Mouse (Mus musculus) monocyte, adult 2 months (primary cell): ENCODE data around the gene Bbs5.
"Not testable (repeated sequence)": the region's sequence is repeated elsewhere in the genome, so short reads cannot be mapped to it uniquely, and the experiment has no call there.

ENCODE experiments used
- DNase-seq, 2 experiments: peaks; one replicate each; pipeline ENCODE4 v3.0.0; 2022; ENCODE audit warnings: low spot score in 2 of 2, low read depth in 1 of 2

Gene Bbs5

GRCm38 (mm10) chr2:69646726-69647490 is at the start of gene Bbs5:
Gene Bbs5 (plus strand): TSS chr2:69647171.
- DNase-seq: peak; percentile 39 to 60

DNA sequence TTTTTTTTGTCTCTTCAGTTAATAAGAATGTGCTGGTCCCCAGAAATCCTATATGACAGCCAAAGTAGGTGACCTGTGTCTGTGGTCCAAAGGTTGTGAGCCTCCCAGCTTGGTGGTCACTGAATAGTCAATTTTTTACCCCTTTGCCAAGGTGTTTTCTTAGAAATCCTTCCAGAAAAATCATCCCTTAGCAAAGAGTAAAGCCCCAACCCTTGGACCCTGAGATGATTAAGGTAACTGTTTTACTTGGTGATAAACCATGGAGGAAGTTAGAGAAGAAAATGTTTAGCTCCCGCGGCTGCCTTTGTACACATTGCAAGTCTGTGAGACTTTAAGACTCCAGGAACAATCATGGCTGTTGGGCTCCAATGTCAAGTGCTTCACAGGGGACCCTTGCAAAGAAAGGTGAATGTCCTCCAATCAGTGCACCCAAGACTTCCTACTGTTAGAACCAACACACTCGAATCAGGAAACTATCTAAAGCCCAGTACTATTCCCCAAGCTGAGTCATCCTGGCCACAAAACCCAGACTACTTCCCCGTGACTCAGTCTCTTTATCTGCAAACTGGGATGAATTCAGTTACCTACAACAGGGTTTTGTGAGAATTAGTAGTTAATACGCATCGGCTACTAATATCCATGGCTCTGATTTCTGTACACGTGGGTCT is 43.1 kb upstream of the Bbs5 start:
- no peak for DNase-seq

- DNase-seq: no peak
Measured at GRCm38 (mm10) chr2:69606621-69607020, 40.4 kb upstream of the Bbs5 start.

DNA sequence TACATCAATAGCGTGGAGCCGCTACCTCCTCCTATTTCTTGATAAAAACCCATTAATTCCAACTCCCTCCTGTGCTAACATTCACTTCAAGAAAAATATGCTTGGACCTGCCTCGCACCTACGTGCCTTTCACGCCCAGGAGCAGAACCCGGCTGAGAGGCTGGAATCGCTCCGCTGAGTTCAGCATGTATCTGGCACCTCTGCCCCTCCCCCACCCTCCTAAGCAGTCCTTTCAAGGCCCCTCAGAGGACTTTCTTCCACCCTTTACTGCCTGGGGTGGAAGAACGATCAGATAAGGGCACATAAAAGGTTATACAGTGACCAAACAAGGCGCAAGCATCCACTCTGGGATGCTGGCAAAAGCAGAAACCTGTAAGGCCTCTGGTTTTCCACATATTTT is 34.7 kb upstream of the Bbs5 start:
- DNase-seq: no peak

- DNase-seq: no peak
Measured at GRCm38 (mm10) chr2:69612716-69613115, 34.3 kb upstream of the Bbs5 start.

DNA sequence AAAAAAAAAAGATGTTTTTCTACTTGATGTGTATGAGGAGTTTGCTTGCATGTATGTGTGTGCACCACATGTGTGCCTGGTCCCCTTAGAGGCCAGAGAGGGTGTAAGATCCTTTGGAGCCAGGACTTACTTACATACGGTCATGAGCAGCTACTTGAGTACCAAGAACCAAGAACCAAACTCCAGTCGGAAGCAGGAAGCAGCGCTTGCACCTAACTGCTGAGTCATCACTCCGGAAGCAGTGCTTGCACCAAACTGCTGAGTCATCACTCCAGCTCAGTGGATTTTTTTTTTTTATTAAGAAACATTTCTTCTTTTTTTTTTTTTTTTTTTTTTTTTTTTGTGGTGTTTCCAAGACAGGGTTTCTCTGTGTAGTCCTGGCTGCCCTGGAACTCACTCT is 33.7 kb upstream of the Bbs5 start:
- DNase-seq: no peak

GRCm38 (mm10) chr2:69618336-69618735 is 28.6 kb upstream of the Bbs5 start:
- no peak for DNase-seq

- no peak for DNase-seq
Measured at GRCm38 (mm10) chr2:69619286-69619685, 27.7 kb upstream of the Bbs5 start.

DNA sequence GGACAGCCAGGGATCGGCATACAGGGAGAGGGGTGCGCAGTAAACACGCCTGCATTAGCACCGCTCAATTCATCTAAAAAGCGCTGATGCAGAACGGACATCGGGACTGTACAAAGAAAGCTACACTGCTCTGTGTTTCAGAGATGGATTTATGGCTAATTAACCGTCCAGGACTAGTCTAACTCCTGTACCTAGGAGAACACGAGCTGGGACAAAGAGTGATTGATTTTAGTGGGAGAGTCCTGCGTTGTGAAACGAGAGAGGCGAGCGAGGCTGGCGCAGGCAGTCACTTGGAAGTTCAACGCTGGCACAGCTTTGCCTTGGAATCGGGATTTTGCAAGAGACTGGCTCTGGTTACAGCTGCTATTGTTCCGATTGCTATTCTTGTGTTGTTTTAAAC is 17.8 kb upstream of the Bbs5 start:
- DNase-seq: no peak

DNA sequence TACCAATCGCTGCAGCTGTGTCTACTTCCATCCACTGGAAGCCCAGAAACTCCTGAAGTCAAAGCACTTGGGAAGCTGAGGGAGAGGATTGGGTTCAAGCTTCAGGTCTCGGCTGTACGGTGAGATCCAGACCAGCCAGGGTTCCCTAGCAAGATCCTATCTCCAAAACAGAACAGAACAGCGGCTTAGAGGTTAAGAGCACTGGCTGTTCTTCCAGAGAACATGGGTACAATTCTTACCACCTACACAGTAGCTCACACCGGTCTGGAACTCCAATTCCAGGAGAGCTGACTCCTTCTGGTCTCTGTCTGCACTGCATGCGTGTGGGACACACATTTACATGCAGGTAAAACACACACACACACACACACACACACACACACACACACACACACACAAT is 17.1 kb upstream of the Bbs5 start:
- no peak for DNase-seq

DNA sequence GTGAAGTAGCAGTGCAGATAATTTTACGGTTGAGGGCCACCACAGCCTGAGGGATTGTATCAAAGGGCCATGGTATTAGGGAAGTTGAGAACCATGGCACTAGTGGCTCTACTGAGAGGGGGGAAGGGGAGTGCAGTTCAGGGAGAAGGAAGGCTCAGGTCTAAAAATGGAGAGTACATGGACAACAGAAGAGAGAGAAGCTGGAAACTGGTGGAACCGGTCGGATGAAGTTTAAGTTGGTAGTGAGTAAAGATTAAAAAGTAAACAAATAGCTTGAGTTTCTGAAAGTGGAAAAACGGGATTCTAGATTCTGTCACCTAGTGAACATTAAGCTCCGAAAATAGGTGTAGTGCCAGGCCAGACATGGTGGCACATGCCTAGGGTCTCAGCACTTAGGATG is 16.2 kb upstream of the Bbs5 start:
- no peak for DNase-seq

DNA sequence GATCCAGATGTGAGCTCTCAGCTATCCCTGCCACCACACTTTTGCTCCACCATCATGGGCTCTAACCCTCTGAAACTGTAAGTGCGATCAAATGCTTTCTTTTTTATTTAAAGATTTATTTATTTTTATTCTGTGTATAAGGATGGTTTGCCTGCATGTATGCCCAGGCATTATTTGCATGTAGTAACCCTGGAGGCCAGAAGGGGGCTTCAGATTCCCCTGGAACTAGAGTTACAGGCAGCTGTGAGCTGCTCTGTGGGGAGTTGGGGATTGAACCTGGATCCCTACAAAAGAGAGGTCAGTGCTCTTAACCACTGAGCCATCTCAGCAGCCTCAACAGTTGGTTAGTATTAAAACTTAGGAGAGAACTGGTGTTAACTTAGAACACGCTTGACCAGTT is 15.5 kb upstream of the Bbs5 start:
- DNase-seq: no peak

- DNase-seq: no peak
Measured at GRCm38 (mm10) chr2:69635064-69635701, 11.8 kb upstream of the Bbs5 start.

GRCm38 (mm10) chr2:69635807-69636206 is 11.2 kb upstream of the Bbs5 start:
- DNase-seq: peak; percentile 21 to 63

GRCm38 (mm10) chr2:69637989-69638388 is 9.0 kb upstream of the Bbs5 start:
- not testable (repeated sequence) for DNase-seq

GRCm38 (mm10) chr2:69640100-69640499 is 6.9 kb upstream of the Bbs5 start:
- DNase-seq: no peak

DNA sequence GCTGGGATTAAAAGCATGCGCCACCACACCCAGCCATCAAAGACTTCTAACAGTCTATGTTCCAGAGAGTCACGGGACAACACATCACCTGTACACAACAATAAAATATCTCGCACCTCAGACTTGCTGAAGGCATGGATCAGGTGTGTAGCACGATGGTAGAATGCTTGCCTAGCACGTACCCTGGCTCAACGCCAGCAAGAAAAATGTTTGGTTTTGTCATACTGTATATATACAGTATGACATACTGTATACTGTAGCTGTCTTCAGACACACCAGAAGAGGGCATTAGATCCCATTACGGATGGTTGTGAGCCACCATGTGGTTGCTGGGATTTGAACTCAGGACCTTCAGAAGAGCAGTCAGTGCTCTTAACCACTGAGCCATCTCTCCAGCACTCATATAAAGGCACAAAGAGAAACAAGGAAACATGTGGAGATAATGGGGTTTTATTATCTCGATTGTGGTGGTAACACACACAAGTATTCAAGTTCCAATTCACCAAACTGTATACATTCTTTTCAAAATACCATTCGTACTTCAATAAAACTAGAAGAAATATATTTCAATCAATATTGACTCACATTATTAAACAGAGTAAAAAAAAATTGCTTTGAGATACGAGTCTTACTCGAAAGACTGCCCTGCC is 1.9 kb upstream of the Bbs5 start:
- no peak for DNase-seq

GRCm38 (mm10) chr2:69649716-69650115 is 2.7 kb downstream of the Bbs5 start:
- no peak for DNase-seq

DNA sequence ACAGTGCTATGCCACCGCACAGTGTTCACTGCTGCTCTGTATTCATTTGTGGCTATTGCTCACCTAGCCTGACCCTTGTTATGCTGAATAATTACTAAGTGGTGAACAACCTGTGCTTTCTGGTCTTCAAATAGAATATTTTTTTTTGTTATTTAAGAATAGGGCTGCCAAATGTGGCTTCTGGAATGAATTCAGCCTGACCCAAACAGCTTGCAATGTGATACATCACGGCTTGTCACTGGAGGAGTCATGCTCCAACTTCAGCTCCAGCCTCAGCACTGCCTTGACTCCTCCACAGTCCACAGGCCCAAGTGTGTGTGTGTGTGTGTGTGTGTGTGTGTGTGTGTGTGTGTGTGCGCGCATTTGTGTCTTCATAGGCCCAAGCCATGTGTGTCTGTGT is 12.4 kb downstream of the Bbs5 start:
- no peak for DNase-seq

DNA sequence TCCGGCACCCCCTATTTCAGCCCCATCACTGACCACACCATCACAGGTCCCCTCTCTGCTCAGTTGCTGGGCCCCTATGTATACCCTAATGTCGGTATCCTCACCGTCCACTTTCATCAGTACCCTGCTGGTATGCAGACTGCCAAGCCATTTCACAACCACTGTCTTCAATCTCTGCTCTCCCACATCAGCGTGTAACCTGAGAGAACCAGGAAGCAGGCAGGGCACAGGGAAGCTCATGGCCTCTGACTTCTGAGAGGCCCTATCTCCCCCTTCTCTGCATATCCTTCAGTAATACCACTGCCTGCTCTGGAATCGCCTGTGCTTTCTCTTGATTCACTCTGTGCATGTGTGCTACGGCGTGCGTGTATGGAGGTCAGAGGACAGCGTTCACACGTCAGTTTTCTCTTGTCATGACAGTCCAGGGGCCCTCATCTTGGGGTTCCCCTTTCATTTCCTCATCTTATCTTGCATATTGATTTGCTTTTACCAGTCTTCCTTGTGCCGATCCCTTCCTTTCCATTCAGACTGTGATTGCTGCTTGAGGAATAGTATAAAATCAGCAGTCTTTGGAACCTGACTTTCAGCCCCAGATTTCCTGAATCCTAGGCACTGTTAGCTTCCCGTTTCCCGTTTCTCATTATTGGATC is 17.0 kb downstream of the Bbs5 start:
- no peak for DNase-seq

GRCm38 (mm10) chr2:69667656-69668055 is 20.7 kb downstream of the Bbs5 start:
- DNase-seq: no peak
